Mouse (Mus musculus) testis, adult 2 months (tissue): ENCODE data around the gene Kif23.

Experiments
- CTCF ChIP-seq: fragments of 200-500 bp; IDR thresholded peaks from 2 replicates; pipeline ENCODE4 v1.5.1; 2012; ENCODE audit warnings: low read depth, mild to moderate bottlenecking, inconsistent platforms, low read length, moderate library complexity; ENCODE audit not compliant: control insufficient read depth, insufficient read depth, insufficient replicate concordance
- POLR2A ChIP-seq: fragments of 200-500 bp; IDR thresholded peaks from 2 replicates; pipeline ENCODE4 v1.6.1; 2012; ENCODE audit warnings: low read depth, mild to moderate bottlenecking, inconsistent platforms, low read length, moderate library complexity; ENCODE audit not compliant: control insufficient read depth

DNA sequence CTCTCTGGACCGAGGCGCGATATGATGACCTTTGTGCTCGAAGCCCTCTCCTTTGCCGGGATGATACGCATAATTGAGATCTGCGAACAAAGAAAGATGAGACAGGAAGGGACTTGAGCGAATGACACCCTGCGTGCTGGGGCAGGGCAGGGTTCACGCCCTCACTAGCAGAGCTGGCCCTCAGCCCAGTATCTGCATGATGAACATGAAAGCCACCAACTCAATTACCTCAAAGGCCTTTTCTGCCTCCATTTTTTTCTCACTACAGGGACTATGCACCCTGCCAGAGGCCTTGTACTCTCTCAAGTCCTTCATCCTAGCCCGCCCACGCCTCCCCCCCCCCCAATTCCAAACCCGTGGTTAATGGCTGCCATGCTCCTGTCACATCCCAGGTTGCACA lies 61.6 kb downstream of the Kif23 start:
- TF ChIP-seq CTCF (no peak), POLR2A (no peak)
